Mouse (Mus musculus): Measurements from ENCODE around the gene Kansl1l. TPM values are rescaled to one million over a fixed set of nuclear protein-coding genes. Genes with fewer than 3 reads are reported as not detected.
A peak's percentile ranks its signal among the peaks of the same experiment; 100 is the strongest.
"Not testable (repeated sequence)": the region's sequence is repeated elsewhere in the genome, so short reads cannot be mapped to it uniquely, and the experiment has no call there.

Gene Kansl1l
- polyA plus RNA-seq, 1 experiment from 2014 or later = 11.0 TPM

DNA sequence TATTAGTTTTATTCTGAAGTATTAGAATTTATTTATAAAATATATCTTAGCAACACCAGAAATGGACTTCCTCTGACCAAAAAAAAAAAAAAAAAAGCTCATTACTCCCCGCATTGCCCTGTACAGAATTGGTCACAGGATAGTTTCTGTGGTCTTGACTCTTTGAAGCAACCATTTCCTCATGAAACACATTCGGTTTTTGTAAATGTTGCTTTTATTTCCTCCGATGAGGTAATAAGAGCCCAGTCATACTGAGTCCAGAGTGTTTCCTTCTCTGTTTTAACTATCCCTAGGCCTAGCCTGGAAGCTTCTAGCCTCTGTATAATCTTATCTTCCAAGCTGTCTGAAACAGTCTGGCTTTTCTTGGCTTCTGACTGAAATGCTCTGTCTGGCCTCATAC is 104.5 kb downstream of the Kansl1l start:
- Histone ChIP-seq H3K4me1 (ENCODE audit: control insufficient read depth, insufficient read depth, low read length) (no peaks in the 10 kb centered on the region), H3K27ac (ENCODE audit: low read length) (no peak overlapping the region), H3K4me2 (ENCODE audit: low read depth, low read length) (no peak overlapping the region), H3K9ac (ENCODE audit: low read length) (no peak overlapping the region), H3K9me3 (replicated peaks; ENCODE audit: control insufficient read depth, low read length) (no peaks in the 10 kb centered on the region), H3K4me3 (replicated peaks; ENCODE audit: low read length) (no peak overlapping the region), H3K36me3 (ENCODE audit: control insufficient read depth, insufficient read depth, low read length) (peaks cover 5% of the 10 kb centered on the region; the same call in 1 of the 2 replicates), H3K27me3 (ENCODE audit: control insufficient read depth, insufficient read depth, low read length) (no peaks in the 10 kb centered on the region)
- 91% methylated on average over 3 of the region's 3 CpGs for WGBS
- ATAC-seq (ENCODE audit: insufficient read depth, low FRiP score) = no peak

DNA sequence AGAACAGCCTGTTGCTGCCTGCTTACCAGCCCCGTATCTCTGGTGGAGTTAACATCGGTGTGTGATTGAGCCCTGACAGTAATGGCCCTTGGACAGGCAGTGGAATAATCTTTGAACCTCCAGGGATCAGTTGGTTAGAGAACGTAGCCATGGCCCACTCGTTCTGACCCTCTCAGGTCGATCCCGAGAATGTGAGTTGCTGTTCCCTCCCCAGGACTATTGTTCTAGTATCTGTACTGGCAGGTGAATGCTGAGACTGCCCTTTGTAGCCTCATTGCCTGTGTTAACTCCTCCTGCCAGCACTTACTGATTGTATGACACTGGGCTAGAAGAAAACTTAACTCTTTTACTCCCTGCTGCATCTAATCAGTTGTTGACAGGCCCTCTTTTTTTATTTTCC is 112.8 kb downstream of the Kansl1l start:
- H3K4me2 ChIP-seq (ENCODE audit: low read depth, low read length) = no peak overlapping the region
- no peak overlapping the region for H3K27ac ChIP-seq (ENCODE audit: low read length)

DNA sequence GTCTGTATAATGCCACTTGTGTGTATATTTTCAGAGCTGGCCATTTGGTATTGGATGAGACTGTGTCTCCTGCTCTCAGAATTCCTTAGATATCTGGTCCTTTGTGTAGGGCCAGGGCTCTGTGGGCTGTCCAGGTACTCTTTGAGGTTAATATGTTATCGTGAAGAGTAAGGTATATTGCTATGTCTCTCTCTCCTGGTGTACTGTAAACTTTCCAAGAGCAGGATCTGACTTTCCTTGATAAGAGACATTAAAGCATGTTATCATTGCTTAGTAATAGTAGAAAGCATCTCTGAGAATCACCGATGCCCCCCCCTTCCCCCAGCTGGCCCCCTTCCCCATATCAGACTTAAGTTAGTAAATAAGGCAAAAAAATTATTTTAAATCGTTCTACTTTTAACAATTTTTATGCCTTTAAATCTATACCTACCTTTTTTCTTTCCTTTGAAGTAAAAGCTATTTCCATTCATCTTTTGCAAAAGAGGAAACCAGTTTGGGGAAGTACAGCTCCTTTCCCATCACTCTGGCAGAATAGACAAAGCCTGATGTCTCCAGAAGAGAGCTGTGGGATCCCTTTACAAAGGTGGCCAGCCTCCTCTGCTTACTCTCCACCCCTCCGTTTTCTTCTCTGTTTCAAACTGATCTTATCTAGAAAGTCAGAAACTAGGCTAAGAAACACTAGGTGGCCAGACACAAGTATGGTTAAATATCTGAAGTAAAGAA is 114.6 kb downstream of the Kansl1l start:
- H3K36me3 ChIP-seq (ENCODE audit: control insufficient read depth, insufficient read depth, low read length) = no peaks in the 10 kb centered on the region
- no peak overlapping the region for H3K4me3 ChIP-seq (replicated peaks; ENCODE audit: low read length)
- no peak for ATAC-seq (ENCODE audit: insufficient read depth, low FRiP score)
- no peak overlapping the region for H3K27ac ChIP-seq (ENCODE audit: low read length)
- H3K4me2 ChIP-seq (ENCODE audit: low read depth, low read length) = no peak overlapping the region
- no peak overlapping the region for H3K9ac ChIP-seq (ENCODE audit: low read length)
- H3K4me1 ChIP-seq (ENCODE audit: control insufficient read depth, insufficient read depth, low read length) = peaks cover 11% of the 10 kb centered on the region
- H3K27me3 ChIP-seq (ENCODE audit: control insufficient read depth, insufficient read depth, low read length) = no peaks in the 10 kb centered on the region
- 73% methylated on average over 4 of the region's 4 CpGs for WGBS
- no peaks in the 10 kb centered on the region for H3K9me3 ChIP-seq (replicated peaks; ENCODE audit: control insufficient read depth, low read length)

More for the DNA sequence above, 112.8 kb downstream of the Kansl1l start:
- no peaks in the 10 kb centered on the region for H3K9me3 ChIP-seq (replicated peaks; ENCODE audit: control insufficient read depth, low read length)
- peaks cover 11% of the 10 kb centered on the region for H3K4me1 ChIP-seq (ENCODE audit: control insufficient read depth, insufficient read depth, low read length)
- WGBS = 66% methylated on average over 6 of the region's 6 CpGs
- H3K4me3 ChIP-seq (replicated peaks; ENCODE audit: low read length) = no peak overlapping the region
- H3K36me3 ChIP-seq (ENCODE audit: control insufficient read depth, insufficient read depth, low read length) = no peaks in the 10 kb centered on the region; the same call in 1 of the 2 replicates
- H3K27me3 ChIP-seq (ENCODE audit: control insufficient read depth, insufficient read depth, low read length) = no peaks in the 10 kb centered on the region
- no peak for ATAC-seq (ENCODE audit: insufficient read depth, low FRiP score)
- no peak overlapping the region for H3K9ac ChIP-seq (ENCODE audit: low read length)

DNA sequence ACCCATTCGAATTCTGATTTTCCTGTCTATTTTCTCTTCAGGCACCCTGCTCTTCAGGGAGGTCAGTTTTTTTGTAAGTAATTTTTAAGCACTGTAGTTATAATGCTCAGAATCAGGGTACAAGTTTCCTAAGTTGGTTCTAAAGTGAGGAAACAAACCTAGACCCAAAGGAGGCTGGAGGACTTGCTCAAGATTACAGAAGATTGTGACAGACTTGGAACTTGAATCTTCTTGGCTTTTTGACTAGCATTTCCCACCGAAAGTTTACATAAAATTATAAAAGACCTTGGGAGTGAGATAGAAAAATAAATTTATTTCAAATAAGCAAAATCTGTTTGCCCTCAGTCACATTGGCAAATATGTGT is 115.8 kb downstream of the Kansl1l start:
- Histone ChIP-seq H3K27ac (ENCODE audit: low read length) (peak overlapping the region; percentile 79; the same call in 1 of the 2 replicates), H3K9me3 (replicated peaks; ENCODE audit: control insufficient read depth, low read length) (no peaks in the 10 kb centered on the region), H3K4me2 (ENCODE audit: low read depth, low read length) (peak overlapping the region; percentile 52), H3K27me3 (ENCODE audit: control insufficient read depth, insufficient read depth, low read length) (no peaks in the 10 kb centered on the region), H3K4me3 (replicated peaks; ENCODE audit: low read length) (peak overlapping the region; percentile 91), H3K4me1 (ENCODE audit: control insufficient read depth, insufficient read depth, low read length) (peaks cover 11% of the 10 kb centered on the region), H3K9ac (ENCODE audit: low read length) (peak overlapping the region; percentile 85), H3K36me3 (ENCODE audit: control insufficient read depth, insufficient read depth, low read length) (no peaks in the 10 kb centered on the region)
- 25% methylated on average over 2 of the region's 2 CpGs for WGBS
- no peak for ATAC-seq (ENCODE audit: insufficient read depth, low FRiP score)

DNA sequence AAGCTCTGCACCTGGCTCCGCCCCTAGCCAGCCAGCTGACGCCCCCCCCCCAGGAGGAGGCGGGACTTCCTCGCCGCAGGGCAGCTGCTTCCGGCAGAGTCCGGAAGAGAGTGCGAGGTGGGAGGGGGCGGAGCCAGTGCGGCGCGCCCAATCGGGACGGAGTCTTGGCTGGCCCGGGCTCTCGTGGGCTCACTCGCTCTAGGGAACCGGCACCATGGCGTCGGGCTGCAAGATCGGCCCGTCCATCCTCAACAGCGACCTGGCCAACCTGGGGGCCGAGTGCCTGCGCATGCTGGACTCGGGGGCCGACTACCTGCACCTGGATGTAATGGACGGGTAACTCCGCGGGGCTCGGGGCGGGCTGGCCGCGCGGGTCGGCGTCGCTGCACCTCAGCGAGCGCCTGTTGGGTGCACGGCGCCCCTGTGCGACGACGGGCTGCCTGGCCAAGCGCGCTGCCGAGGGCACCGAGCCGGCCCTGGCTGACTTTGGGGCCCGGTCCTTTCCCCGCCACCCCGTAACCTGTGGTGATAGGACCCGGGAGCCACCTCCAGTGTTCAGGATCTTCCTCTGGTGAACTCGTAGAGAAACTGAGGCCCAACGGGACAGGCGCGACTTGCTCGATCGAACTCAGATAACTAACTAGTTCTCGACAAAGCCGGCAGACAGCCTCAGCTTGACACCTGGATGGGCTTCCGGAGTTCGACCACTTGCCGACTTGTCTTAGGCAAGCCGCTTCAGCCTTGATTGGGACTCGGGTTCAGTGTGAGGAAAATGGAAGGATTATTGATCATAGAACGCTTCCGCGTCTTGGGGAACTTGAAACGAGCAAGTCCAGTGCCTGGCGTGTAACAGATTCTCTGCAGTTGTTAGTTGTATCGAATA is 116.4 kb downstream of the Kansl1l start, which contains the start of gene Rpe:
Rpe (plus strand) TSS at position 139 of the 883 bp plus-strand sequence.
- peak within 1 kb of the TSS; percentile 91 for H3K4me3 ChIP-seq (replicated peaks; ENCODE audit: low read length)
- WGBS = under 1% methylated on average over 73 of the region's 73 CpGs
- H3K4me1 ChIP-seq (ENCODE audit: control insufficient read depth, insufficient read depth, low read length) = peaks cover 11% of the 10 kb centered on the region
- no peaks in the 10 kb centered on the region for H3K36me3 ChIP-seq (ENCODE audit: control insufficient read depth, insufficient read depth, low read length)
- peak; percentile 100 for ATAC-seq (ENCODE audit: insufficient read depth, low FRiP score)
- H3K27ac ChIP-seq (ENCODE audit: low read length) = peak within 1 kb of the TSS; percentile 79
- peak within 1 kb of the TSS; percentile 85 for H3K9ac ChIP-seq (ENCODE audit: low read length)
- H3K27me3 ChIP-seq (ENCODE audit: control insufficient read depth, insufficient read depth, low read length) = no peaks in the 10 kb centered on the region
- H3K9me3 ChIP-seq (replicated peaks; ENCODE audit: control insufficient read depth, low read length) = no peaks in the 10 kb centered on the region
- H3K4me2 ChIP-seq (ENCODE audit: low read depth, low read length) = peak within 1 kb of the TSS; percentile 52

DNA sequence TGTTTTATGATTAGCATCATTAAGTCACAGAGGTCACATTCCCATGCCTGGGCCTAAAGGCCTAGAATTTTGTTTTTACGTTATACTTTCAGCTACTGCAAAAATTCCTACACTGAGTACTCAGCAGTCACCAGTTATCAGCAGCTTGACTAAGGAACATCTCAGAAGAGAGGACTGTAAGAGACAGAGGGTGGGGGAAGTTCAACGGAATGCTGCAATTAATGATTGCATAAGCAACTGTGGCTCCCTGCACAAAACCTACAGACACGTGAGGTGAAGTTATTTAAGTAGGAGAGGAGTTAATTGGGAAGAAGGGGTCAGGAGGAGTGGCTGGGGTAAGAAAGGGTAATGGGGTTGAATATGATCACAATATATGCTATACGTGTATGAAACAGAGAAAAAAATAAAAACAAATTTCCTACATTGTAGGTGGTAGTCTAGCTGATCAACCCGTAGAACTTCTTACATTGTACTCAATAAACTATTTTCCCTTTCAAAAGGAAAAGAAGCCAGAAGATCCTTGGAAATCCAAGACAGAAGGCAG is 117.1 kb downstream of the Kansl1l start:
- no peaks in the 10 kb centered on the region for H3K9me3 ChIP-seq (replicated peaks; ENCODE audit: control insufficient read depth, low read length)
- peak overlapping the region; percentile 26; the same call in 1 of the 2 replicates for H3K9ac ChIP-seq (ENCODE audit: low read length)
- peak overlapping the region; percentile 91 for H3K4me3 ChIP-seq (replicated peaks; ENCODE audit: low read length)
- ATAC-seq (ENCODE audit: insufficient read depth, low FRiP score) = peak; percentile 8; the same call in 1 of the 2 replicates
- H3K36me3 ChIP-seq (ENCODE audit: control insufficient read depth, insufficient read depth, low read length) = no peaks in the 10 kb centered on the region
- H3K27me3 ChIP-seq (ENCODE audit: control insufficient read depth, insufficient read depth, low read length) = no peaks in the 10 kb centered on the region
- no peak overlapping the region; the same call in 1 of the 2 replicates for H3K27ac ChIP-seq (ENCODE audit: low read length)
- peaks cover 11% of the 10 kb centered on the region for H3K4me1 ChIP-seq (ENCODE audit: control insufficient read depth, insufficient read depth, low read length)
- 50% methylated on average over 5 of the region's 5 CpGs for WGBS
- peak overlapping the region; percentile 42 for H3K4me2 ChIP-seq (ENCODE audit: low read depth, low read length)

DNA sequence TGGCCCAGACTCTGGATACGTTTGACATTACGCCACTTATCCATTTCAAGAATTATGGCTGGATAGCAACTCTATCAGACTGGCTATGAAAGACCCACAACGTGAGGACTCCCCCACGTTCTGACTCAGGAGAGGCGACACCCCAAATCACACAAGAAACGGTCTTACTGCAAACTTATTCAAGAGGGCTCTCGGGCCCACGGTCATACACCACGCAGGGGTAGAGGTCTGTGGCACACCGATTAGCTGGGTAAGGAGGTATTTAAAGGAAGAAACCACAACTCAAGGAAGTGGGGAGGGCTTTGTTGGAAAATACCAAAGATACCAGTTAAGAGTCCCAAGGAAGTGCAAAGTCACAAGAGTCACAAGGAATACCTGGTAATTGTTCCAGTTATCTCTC is 117.7 kb downstream of the Kansl1l start:
- not testable (repeated sequence) for H3K36me3 ChIP-seq (ENCODE audit: control insufficient read depth, insufficient read depth, low read length); H3K9ac ChIP-seq (ENCODE audit: low read length); ATAC-seq (ENCODE audit: insufficient read depth, low FRiP score); H3K27me3 ChIP-seq (ENCODE audit: control insufficient read depth, insufficient read depth, low read length); H3K9me3 ChIP-seq (replicated peaks; ENCODE audit: control insufficient read depth, low read length); H3K4me3 ChIP-seq (replicated peaks; ENCODE audit: low read length); H3K27ac ChIP-seq (ENCODE audit: low read length); H3K4me2 ChIP-seq (ENCODE audit: low read depth, low read length)
- 85% methylated on average over 10 of the region's 10 CpGs for WGBS
- peaks cover 11% of the 10 kb centered on the region for H3K4me1 ChIP-seq (ENCODE audit: control insufficient read depth, insufficient read depth, low read length)

DNA sequence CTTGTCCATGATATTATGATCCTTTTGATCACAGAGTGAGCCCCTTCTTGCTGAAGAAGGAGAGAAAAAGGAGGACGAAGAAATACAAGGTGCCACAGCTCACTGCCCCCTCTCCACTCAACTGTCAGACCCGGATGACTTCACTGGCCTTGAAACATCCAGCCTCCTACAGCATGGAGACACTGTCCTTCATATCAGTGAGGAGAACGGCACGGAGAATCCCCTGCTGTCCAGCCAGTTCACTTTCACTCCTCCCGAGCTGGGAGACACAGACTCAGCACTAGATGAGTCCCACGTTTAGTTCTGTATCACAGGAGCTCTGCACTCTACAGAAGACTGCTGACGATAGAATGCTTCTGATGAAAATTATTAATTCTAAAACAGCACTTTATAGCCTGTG is 122.1 kb downstream of the Kansl1l start:
- Histone ChIP-seq H3K9me3 (replicated peaks; ENCODE audit: control insufficient read depth, low read length) (no peaks in the 10 kb centered on the region), H3K9ac (ENCODE audit: low read length) (no peak overlapping the region), H3K27ac (ENCODE audit: low read length) (no peak overlapping the region), H3K4me1 (ENCODE audit: control insufficient read depth, insufficient read depth, low read length) (no peaks in the 10 kb centered on the region), H3K4me3 (replicated peaks; ENCODE audit: low read length) (no peak overlapping the region), H3K36me3 (ENCODE audit: control insufficient read depth, insufficient read depth, low read length) (no peaks in the 10 kb centered on the region), H3K4me2 (ENCODE audit: low read depth, low read length) (no peak overlapping the region), H3K27me3 (ENCODE audit: control insufficient read depth, insufficient read depth, low read length) (no peaks in the 10 kb centered on the region)
- 62% methylated on average over 7 of the region's 7 CpGs for WGBS
- no peak for ATAC-seq (ENCODE audit: insufficient read depth, low FRiP score)

DNA sequence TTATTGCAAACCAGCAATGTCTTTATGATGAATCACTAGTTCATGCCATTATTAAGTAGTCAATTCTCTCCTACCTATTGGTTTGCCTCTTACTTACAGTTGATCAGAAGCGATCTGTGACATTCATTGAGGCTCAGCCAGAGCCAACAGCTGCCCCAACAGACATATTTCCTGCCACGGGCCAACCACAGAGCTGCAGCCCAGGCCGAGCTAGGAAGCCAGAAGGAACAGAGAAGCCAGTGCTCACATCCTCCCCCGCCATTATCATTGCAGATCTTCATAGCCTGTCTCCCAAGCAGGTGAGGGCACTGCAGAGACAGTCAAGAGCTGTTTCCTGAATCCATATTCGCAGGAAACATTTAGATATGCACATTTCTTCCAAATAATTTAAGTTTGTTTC is 123.1 kb downstream of the Kansl1l start:
- H3K9me3 ChIP-seq (replicated peaks; ENCODE audit: control insufficient read depth, low read length) = no peaks in the 10 kb centered on the region
- H3K36me3 ChIP-seq (ENCODE audit: control insufficient read depth, insufficient read depth, low read length) = no peaks in the 10 kb centered on the region
- ATAC-seq (ENCODE audit: insufficient read depth, low FRiP score) = no peak
- H3K4me2 ChIP-seq (ENCODE audit: low read depth, low read length) = no peak overlapping the region
- no peak overlapping the region for H3K27ac ChIP-seq (ENCODE audit: low read length)
- WGBS = 64% methylated on average over 5 of the region's 5 CpGs
- no peaks in the 10 kb centered on the region for H3K27me3 ChIP-seq (ENCODE audit: control insufficient read depth, insufficient read depth, low read length)
- H3K9ac ChIP-seq (ENCODE audit: low read length) = no peak overlapping the region
- no peak overlapping the region for H3K4me3 ChIP-seq (replicated peaks; ENCODE audit: low read length)
- no peaks in the 10 kb centered on the region for H3K4me1 ChIP-seq (ENCODE audit: control insufficient read depth, insufficient read depth, low read length)
